Mouse (Mus musculus): ENCODE data around the gene Dhrs3. TPM values are rescaled to one million over a fixed set of nuclear protein-coding genes. Genes with fewer than 3 reads are reported as not detected.

The Dhrs3 gene
- polyA plus RNA-seq (2015; fragmentation: Nextera tagmentation; extraction: Ambion mirVana) = 93.0 and 100 TPM in 2 replicates

DNA sequence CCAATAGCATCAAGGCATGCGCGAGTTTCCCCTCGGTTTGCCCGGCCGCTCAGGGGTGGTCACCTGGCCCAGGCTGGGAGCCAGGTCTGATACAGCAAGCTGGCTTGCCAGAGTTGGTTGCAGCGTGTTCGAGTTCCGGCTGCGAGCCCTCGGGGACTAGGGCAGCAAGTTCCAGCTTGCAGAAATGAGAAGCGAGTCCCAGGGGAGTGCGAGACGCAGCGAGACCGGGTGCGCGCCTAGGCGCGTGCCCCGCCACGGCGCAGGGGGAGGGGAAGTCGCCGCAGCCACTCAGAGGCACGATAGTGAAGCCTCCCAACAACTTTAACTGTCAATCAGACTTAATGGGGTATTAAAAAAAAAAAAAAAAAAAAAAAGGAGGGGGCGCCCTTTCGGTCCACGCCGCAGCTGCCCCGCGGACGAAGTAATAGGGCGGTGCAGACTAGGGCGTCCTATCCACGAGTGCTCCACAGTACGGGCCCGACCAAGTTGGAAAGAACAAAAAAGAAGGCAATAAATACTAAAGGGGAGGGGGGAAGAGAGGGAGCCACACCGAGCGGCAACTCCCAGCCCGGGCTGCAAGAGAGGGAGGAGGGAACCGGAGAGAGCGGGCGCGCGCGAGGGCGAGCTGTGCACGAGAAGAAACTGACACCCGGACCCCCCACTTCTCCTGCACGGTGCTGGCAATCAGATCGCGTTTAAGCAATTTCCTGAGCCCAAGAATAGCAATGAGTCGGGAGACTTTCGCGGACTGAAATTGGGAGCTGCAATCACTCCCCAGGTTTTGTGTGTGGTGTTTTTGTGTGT is at the start of gene Dhrs3:
Dhrs3 (plus strand) TSS at position 695 of the 804 bp plus-strand sequence.
- WGBS = 1% methylated on average over 55 of the region's 55 CpGs
- peak within 1 kb of the TSS; percentile 81 for H3K9ac ChIP-seq (ENCODE audit: low read depth, low read length)

DNA sequence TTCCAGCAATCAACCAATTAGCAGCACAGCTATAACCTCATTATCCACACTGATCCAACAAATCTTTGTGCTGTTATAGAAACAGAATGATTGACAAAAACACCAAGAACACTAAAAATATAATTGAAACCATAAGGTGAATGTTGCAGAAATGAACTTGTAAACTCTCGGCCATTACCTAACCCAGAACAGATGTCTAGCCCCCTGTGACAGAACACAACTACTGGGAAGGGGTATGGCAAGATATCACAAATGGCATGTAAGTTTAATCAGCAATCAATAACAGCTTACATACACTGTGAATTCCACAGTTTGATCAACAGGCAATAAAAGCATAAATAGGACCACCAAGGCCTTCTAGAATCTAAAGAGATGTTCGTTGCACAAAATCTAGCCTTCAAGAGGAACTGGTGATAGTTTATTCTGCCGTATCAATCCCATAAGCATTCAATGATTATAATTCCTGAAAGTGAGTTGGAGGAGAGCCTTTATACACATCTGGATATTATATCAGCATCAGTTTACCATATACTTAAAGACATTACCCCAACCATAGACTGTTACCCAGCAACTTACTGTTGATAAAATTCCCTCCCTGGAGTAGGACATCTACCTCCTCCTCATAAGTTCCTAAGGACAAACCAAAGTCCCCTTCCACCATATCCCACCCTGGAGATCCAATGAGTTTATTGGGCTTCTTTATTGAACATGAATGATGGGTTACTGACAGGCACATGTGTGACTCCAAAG is 30.7 kb upstream of the Dhrs3 start:
- H3K4me1 ChIP-seq (replicated peaks; ENCODE audit: control insufficient read depth, insufficient read depth, low read length) = no peaks in the 10 kb centered on the region
- TF ChIP-seq CTCF (IDR thresholded peaks at IDR 0.05; ENCODE audit: low read depth) = no peak
- H3K27me3 ChIP-seq (replicated peaks; ENCODE audit: control insufficient read depth, insufficient read depth, low read length) = no peaks in the 10 kb centered on the region
- H3K9me3 ChIP-seq (ENCODE audit: control insufficient read depth) = no peaks in the 10 kb centered on the region
- H3K27ac ChIP-seq (ENCODE audit: low read depth, low read length) = no peak overlapping the region
- no peak overlapping the region for H3K4me3 ChIP-seq (ENCODE audit: low read depth, low read length)
- H3K36me3 ChIP-seq (ENCODE audit: control insufficient read depth, insufficient read depth) = no peaks in the 10 kb centered on the region
- no peak for ATAC-seq
- H3K4me2 ChIP-seq (replicated peaks; ENCODE audit: low read depth) = no peak overlapping the region
- WGBS = 82% methylated on average over 3 of the region's 3 CpGs
- no peak overlapping the region for H3K9ac ChIP-seq (ENCODE audit: low read depth, low read length)

More for the DNA sequence above, at the start of gene Dhrs3:
- H3K27me3 ChIP-seq (replicated peaks; ENCODE audit: control insufficient read depth, insufficient read depth, low read length) = no peaks in the 10 kb centered on the region
- TF ChIP-seq CTCF (IDR thresholded peaks at IDR 0.05; ENCODE audit: low read depth) = peak; percentile 27
- H3K36me3 ChIP-seq (ENCODE audit: control insufficient read depth, insufficient read depth) = no peaks in the 10 kb centered on the region
- peak within 1 kb of the TSS; percentile 84 for H3K4me2 ChIP-seq (replicated peaks; ENCODE audit: low read depth)
- no peaks in the 10 kb centered on the region for H3K9me3 ChIP-seq (ENCODE audit: control insufficient read depth)
- peak within 1 kb of the TSS; percentile 79 for H3K4me3 ChIP-seq (ENCODE audit: low read depth, low read length)
- H3K4me1 ChIP-seq (replicated peaks; ENCODE audit: control insufficient read depth, insufficient read depth, low read length) = peaks cover 9% of the 10 kb centered on the region; the same call in 1 of the 2 replicates
- peak within 1 kb of the TSS; percentile 92 for H3K27ac ChIP-seq (ENCODE audit: low read depth, low read length)
- peak; percentile 77 for ATAC-seq

DNA sequence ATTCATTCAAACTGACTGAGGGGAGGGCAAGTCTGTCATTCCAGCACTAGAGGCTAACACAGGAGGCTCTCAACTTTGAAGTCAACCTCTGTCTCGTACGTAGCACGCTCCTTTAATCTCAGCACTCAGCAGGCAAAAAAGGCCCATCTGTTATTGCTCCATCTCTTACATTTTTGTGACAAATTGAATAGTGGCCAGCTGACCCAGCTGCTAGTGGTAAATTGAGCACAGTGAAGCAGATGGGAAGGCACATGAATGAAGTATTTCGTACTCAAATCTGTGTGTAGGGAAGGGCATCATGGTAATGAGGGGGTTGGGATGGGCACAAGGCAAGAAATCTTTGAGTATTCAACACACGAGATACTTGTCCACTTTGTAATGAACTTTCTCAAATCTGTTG is 24.7 kb upstream of the Dhrs3 start:
- no peaks in the 10 kb centered on the region for H3K27me3 ChIP-seq (replicated peaks; ENCODE audit: control insufficient read depth, insufficient read depth, low read length)
- no peak for ATAC-seq
- 84% methylated on average over 5 of the region's 5 CpGs for WGBS
- no peaks in the 10 kb centered on the region for H3K4me1 ChIP-seq (replicated peaks; ENCODE audit: control insufficient read depth, insufficient read depth, low read length)
- H3K27ac ChIP-seq (ENCODE audit: low read depth, low read length) = no peak overlapping the region
- TF ChIP-seq CTCF (IDR thresholded peaks at IDR 0.05; ENCODE audit: low read depth) = no peak
- no peak overlapping the region for H3K9ac ChIP-seq (ENCODE audit: low read depth, low read length)
- H3K36me3 ChIP-seq (ENCODE audit: control insufficient read depth, insufficient read depth) = no peaks in the 10 kb centered on the region
- no peaks in the 10 kb centered on the region for H3K9me3 ChIP-seq (ENCODE audit: control insufficient read depth)
- H3K4me2 ChIP-seq (replicated peaks; ENCODE audit: low read depth) = no peak overlapping the region
- H3K4me3 ChIP-seq (ENCODE audit: low read depth, low read length) = no peak overlapping the region

DNA sequence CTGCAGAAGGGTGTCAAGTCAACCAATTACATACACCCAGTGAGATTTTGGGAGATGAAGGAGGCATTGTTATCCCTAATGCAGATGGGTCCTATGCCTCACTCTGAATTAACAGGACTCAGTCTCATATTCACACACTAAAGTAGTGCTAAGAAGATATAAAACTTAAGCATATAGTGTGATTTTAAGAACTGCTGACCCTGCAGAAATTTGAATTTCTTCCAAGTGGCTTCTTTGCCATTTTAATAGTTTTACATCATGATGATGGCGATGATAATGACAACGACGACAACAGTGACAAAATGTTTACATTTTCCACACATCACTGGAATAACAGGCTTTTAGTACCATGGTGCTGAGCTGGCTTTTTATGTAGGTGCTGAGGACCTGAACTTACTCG is 24.0 kb upstream of the Dhrs3 start:
- H3K36me3 ChIP-seq (ENCODE audit: control insufficient read depth, insufficient read depth) = no peaks in the 10 kb centered on the region
- no peak overlapping the region for H3K27ac ChIP-seq (ENCODE audit: low read depth, low read length)
- no peak overlapping the region for H3K9ac ChIP-seq (ENCODE audit: low read depth, low read length)
- no peak for ATAC-seq
- no peaks in the 10 kb centered on the region for H3K9me3 ChIP-seq (ENCODE audit: control insufficient read depth)
- no peak overlapping the region for H3K4me2 ChIP-seq (replicated peaks; ENCODE audit: low read depth)
- H3K4me3 ChIP-seq (ENCODE audit: low read depth, low read length) = no peak overlapping the region
- 76% methylated on average over 4 of the region's 4 CpGs for WGBS
- H3K27me3 ChIP-seq (replicated peaks; ENCODE audit: control insufficient read depth, insufficient read depth, low read length) = no peaks in the 10 kb centered on the region
- TF ChIP-seq CTCF (IDR thresholded peaks at IDR 0.05; ENCODE audit: low read depth) = no peak
- no peaks in the 10 kb centered on the region for H3K4me1 ChIP-seq (replicated peaks; ENCODE audit: control insufficient read depth, insufficient read depth, low read length)

DNA sequence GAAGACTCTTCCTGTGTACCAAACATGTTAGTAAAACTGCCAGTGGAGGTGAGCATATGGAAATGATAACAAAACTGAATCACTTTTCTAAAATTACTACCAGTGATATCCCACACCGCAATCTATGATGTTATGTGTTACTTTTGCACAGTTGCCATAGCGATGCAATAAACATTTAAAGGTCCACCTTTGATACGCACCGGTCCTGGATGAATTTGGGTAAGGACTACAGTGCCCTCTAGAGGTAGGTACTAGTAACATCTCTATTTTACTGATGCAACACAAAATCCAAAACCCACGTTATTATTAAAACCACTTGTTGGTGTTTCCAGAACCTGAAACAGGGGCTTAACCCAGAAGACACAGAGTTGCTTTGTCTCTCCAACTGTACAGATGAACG is 19.7 kb upstream of the Dhrs3 start:
- Histone ChIP-seq H3K4me2 (replicated peaks; ENCODE audit: low read depth) (no peak overlapping the region), H3K4me3 (ENCODE audit: low read depth, low read length) (no peak overlapping the region), H3K27me3 (replicated peaks; ENCODE audit: control insufficient read depth, insufficient read depth, low read length) (no peaks in the 10 kb centered on the region), H3K4me1 (replicated peaks; ENCODE audit: control insufficient read depth, insufficient read depth, low read length) (no peaks in the 10 kb centered on the region), H3K9ac (ENCODE audit: low read depth, low read length) (no peak overlapping the region), H3K36me3 (ENCODE audit: control insufficient read depth, insufficient read depth) (no peaks in the 10 kb centered on the region), H3K9me3 (ENCODE audit: control insufficient read depth) (no peaks in the 10 kb centered on the region), H3K27ac (ENCODE audit: low read depth, low read length) (no peak overlapping the region)
- WGBS = 28% methylated on average over 6 of the region's 6 CpGs
- peak; percentile 83 for TF ChIP-seq CTCF (IDR thresholded peaks at IDR 0.05; ENCODE audit: low read depth)
- 0 out of 2 replicates have a peak, but pooled peaks have one; percentile 36 for ATAC-seq

DNA sequence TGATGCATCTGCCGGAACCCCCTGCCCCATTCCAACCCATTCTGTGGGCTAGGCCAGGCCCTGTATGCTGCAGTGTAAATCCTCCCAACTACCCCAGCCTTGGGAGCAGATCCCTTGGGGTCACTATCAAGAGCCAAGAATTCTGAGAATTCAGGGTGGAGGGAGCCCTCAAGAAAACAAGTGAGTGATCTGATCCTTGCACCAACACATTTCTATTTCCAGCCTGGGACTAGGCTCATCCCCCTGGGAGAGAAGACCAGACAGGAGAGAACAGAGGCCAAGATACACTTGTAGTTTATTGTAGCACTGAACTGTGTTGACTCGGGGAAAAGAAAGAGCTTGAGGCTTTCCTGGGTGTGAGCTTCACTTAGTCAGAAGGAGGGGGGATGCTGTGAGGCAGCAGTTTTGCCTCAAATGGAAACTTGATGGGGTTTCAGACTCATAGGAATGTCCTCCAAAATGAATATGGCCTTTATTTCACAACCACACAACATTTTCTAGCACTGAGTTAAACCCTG is 17.0 kb upstream of the Dhrs3 start:
- TF ChIP-seq CTCF (IDR thresholded peaks at IDR 0.05; ENCODE audit: low read depth) = no peak
- Histone ChIP-seq H3K27ac (ENCODE audit: low read depth, low read length) (no peak overlapping the region), H3K27me3 (replicated peaks; ENCODE audit: control insufficient read depth, insufficient read depth, low read length) (no peaks in the 10 kb centered on the region), H3K9ac (ENCODE audit: low read depth, low read length) (no peak overlapping the region), H3K36me3 (ENCODE audit: control insufficient read depth, insufficient read depth) (no peaks in the 10 kb centered on the region), H3K4me1 (replicated peaks; ENCODE audit: control insufficient read depth, insufficient read depth, low read length) (no peaks in the 10 kb centered on the region), H3K9me3 (ENCODE audit: control insufficient read depth) (no peaks in the 10 kb centered on the region), H3K4me3 (ENCODE audit: low read depth, low read length) (no peak overlapping the region), H3K4me2 (replicated peaks; ENCODE audit: low read depth) (no peak overlapping the region)
- ATAC-seq = no peak
- WGBS = 66% methylated on average over 2 of the region's 2 CpGs

Data from intestine, postnatal 0 days (tissue).